Mouse (Mus musculus): Measurements from ENCODE around the gene Ptn. TPM values are rescaled to one million over a fixed set of nuclear protein-coding genes. Genes with fewer than 3 reads are reported as not detected.

Gene Ptn
- total RNA-seq, 2 experiments from 2014 or later = 59.9 to 65.6 TPM

Small RNA genes lying within 50 kb of the gene (microRNA-seq; reads per million reads assigned to microRNA genes)
- not detected for gene Gm25111
